Mouse (Mus musculus) bone marrow macrophage, adult 2 months (primary cell): ENCODE results near the gene Tia1.

Experiments
- CTCF ChIP-seq: IDR thresholded peaks from 2 replicates; pipeline ENCODE4 v1.5.1; 2012; ENCODE audit warnings: low read depth, mild to moderate bottlenecking, low read length, moderate library complexity
- POLR2A ChIP-seq: IDR thresholded peaks from 2 replicates; pipeline ENCODE4 v1.6.1; 2012; ENCODE audit warnings: mild to moderate bottlenecking, low read depth, low read length, borderline replicate concordance

DNA sequence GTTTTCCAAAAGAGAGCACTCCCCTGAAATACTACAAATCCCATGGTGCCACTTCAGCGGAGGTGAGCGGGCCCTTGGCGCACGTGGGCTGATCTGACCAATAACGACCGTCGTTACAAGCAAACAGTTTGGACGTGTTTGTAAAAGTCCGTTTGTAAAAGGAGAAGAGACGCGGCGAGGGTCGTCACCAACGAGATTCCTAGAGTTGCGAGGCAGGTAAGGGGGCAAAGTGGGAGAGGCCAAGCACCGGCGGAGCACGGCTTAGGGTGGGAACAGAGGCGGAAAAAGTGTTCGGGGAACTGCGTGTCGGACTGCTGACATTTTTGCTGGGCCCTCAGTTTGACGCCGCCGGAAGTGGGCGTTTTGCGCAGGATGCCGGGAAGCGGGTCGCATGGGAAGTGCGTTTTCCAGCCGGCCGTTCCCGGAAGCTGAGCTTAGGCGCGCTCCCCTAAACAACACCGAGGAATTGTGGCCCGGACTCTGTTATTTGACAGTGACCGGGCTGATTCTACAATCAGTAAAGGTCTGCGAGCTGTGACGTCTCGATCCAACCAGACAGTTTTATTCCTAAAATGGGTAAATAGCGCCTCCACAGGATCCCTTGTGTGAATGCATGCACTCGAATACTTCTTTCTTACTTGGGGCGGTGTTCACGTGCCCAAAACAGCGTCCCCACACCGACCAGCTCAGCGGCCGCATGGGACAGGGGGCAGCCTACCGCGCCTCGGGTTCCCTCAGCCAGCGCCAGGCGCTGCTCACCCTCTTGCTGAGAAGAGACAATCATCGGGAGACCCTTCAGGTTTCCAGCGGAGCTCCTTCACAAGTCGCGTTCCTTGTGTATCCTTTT lies 34.5 kb downstream of the Tia1 start, which contains the start of gene C87436:
- TF ChIP-seq CTCF (no peak), POLR2A (no peak)
